Mouse (Mus musculus): ENCODE measurements at regions not wholly inside any gene's neighbourhood (a gene's known extent, or its start where the extent isn't known, plus 50 kb on each side); places are given as distances from the start of the nearest gene placed in this dataset.

DNA sequence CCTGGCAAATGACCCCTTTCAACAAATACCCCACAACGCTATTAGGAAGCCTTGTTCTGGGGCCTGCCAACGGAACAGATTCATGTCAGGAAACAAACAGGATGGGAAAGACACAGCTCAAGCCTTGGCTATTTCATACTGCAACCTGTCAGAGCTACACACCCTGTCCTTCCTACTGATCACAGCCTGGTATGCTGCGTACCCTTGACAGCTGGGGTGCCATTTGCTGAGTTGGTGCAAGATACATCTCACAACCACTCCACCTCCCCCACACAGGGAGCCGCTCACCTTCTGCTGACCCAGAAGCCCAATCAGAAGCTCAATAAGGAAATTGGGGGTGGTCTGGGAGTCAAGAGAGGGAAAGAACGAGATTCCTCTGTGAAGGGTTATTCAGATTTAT lies 350.7 kb upstream of the Gm10131 start:
- in situ Hi-C loops (cut with MseI, MboI), result no loop called here

DNA sequence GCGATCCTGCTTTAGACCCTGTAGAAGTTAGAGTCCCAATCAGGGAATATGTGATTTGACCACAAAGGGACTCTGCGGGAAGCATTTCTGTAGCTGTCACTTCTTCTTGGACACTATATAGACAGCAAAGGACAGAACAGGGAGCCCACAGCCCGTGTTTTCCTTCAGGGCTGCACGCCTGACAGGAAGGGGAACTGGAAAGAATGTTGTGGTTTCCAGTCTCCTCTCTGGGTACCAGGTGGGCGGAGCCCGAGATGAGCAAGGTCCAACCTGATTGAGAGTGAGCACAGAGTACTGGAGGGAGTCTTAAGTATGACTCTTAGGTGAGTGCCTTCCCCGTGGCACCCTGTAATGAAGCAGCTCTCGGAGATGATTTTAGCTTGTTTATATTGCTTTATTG lies 346.8 kb upstream of the Gm10131 start:
- in situ Hi-C loops (cut with MseI, MboI), result no loop called here

DNA sequence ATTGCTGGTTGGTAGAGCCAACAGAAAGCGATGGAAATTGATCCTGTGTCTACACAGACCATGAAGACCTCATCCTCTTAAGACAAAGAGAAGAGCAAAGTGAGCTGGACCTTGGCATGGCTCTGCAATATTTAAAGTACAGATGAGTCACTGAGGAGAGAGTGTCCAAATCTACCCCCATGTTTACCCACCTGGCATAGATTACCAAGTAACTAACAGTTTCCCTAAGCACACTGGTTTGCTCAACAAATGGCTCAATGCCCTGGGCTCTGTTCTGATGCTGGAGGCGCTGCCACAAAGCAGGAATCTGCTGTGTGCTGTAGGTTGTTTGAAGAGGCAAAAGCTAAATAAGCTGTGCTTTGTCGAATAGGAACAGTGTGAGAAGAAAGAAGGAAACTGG lies 345.0 kb upstream of the Gm10131 start:
- in situ Hi-C loops (cut with MseI, MboI), result no loop called here

DNA sequence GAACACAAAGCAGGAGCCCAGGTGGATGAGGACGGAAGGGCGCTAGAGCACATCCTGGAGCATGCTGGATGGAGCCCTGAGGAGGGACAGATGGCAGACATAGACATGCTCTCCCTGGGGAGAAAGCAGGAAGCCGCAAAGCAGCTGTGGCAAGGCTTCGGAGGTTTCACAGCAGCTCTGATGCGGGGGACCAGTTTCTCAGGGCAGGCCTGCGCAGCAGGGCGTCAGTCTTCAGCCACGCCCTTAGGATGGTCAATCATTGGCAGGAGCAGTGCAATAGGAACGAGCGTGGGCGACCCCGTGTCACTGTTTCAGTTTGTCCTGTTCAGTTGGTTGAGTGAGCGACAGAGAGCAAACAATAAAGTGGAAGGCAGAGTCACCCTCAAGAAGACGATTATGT lies 343.8 kb upstream of the Gm10131 start:
- in situ Hi-C loops (cut with MseI, MboI), result no loop called here

DNA sequence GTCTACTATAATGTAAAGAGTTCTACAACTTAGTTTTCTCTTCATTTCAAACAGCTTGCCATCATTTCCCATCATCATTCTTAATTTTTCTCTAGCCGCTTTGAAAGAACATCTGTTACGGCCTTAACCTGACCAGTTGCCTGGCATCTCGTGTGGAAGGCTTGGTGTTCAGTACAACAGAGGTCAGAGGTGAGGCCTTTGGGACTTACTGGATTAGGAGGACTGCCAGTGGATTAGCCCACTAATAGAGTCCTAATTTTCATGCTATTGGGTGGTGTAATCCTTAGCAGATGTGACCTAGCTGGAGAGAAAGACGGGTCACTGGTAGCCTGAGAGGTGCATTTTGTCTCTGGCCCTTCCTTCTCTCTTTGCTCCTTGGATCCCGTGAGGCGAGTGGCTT lies 341.3 kb upstream of the Gm10131 start:
- in situ Hi-C loops (cut with MseI, MboI), result no loop called here

DNA sequence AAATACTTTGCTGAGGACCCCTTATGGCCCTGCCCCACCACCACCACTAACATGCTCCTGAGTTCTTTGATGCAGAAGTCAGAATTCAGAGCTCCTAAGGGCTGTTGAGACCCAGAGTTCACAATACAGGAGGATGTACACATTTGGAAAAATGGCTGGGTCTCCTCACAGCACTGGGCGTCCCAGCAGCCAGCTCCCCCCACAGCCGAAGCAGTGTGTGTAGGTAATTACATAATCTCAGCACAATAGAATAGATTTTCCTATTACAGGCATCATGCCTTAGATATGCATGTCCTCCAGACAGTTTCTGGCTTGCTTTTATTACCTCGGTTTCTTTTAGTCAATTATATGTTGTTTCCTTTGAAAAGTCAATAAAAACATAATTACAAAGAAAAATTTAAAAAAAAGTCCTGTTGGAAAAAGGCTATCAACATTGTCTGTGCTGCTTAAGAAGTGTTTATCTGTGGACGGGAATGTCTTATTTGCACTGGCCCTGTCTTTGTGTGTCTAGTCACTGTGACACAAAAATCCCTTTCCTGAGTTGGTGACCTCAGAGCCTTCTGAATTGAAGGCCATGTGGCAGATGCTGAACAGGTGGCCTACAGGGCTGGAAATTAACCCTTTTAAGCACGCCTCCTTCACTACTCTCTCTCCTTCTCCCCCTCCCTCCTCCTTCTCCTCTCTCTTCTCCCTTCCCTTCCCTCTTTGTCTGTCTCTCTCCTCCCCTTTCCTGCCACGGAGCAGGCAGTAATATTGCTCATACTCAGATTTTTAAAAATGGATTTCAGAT lies 339.9 kb upstream of the Gm10131 start:
- in situ Hi-C loops (cut with MseI, MboI), result no loop called here

DNA sequence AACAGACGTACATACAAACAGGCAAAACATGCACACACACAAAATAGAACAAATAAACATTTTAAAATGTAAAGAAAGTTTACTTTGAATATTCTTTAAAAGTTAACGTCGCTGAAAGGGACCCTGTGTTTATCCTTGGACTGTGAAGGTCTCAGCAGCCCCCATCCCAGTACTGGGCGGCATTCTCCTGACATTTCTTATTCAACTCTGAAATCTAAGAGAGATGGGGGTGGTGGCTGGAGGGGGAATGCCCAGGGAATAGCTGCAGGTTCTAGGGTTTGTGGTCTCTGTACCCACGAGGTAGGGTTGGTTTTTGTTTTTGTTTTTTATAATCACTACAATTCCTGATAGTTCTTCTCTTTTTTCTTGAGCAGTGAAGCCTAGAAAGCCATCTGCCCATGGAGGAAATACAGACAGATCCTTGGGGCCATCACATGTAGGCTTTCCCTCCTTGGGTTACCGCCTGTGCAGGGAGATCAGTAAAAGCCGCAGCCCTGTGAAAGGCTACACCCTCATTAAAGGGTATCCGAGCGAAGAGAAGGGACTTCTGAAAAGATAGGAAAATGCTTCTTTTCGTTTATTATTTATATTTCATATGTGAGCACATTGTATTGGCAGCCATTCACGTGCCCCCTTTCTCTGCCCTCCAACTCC lies 338.0 kb upstream of the Gm10131 start:
- in situ Hi-C loops (cut with MseI, MboI), result no loop called here

DNA sequence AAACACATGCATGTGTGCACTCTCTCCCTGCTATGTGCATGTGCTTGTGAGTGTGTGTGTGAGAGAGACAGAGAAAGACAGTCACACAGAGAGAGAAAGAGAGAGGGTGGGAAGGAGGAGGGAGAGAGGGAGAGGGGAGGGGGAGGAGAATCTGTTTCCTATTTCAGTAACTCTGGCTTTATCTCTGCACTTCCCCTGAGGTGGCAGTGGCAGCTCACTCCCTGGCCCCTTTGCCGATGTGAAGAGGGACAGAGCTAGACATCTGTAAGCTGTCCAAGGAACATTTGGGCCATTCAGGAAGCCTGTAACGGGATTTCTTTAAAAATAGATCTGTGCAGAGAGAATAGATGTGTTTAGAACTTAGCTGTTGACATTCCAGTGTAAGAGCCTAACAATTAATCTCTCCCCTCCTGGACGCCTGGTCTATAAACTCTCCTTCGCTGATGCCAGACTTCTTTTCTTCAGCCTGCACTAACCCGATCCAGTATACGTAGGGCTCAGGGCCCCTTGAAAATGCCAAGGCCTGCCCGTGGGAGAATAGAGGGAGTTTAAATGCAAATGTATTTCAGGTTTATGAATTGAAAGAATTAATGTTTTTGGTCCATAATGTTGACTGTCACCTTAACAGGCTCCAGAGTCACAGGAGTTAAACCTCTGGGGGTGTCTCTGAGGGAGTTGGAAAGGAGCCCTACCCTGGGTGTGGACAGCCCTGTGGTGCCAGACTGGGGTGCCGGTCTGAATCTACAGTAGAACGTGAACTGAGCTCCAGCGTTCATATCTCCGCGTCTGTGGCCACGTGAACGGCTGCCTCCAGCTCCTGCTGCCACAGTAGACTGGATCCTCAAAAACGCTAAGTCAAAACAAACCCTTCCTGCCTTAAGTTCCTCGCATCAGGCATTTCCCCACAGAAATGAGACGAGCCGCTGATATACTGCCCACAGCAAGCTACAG lies 336.6 kb upstream of the Gm10131 start:
- in situ Hi-C loops (cut with MseI, MboI), result no loop called here

DNA sequence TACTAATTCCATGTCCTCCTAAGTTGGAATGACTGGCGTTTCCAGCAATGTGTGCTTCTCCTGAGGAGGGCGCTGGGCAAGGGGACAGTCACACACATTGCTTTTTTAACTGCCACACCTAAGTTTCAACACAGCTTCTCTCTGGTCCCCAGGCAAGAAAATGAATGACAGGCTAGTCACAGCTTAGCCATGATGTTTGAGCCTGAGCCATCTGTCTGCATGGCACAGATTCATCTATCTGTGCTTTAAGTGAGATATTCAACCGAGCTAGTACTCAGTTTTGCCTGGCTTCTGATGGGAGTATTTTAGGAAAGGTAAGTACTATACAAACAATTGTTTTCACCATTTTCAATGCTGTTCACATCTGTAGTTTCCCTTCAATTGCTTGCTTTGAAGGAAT lies 331.2 kb upstream of the Gm10131 start:
- in situ Hi-C loops (cut with MseI, MboI), result no loop called here

DNA sequence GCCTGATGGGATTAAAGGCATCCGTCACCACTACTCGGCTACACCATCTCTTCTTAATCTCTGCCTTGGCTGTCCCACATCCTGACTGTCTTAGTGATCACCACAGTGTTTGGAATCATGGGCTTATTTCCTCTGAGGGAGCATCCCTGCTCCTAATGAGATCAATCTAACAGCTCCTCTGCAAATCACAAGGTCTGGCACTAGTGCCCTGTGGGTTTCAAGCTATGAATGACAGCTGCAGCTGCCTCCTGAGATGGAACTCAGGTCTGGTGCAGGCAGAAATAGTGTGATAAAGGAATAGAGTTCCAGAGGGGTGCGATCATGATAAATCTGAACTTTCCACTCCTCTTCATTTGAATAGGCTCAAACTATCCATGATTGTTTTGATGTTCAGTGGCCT lies 330.2 kb upstream of the Gm10131 start:
- in situ Hi-C loops (cut with MseI, MboI), result no loop called here

DNA sequence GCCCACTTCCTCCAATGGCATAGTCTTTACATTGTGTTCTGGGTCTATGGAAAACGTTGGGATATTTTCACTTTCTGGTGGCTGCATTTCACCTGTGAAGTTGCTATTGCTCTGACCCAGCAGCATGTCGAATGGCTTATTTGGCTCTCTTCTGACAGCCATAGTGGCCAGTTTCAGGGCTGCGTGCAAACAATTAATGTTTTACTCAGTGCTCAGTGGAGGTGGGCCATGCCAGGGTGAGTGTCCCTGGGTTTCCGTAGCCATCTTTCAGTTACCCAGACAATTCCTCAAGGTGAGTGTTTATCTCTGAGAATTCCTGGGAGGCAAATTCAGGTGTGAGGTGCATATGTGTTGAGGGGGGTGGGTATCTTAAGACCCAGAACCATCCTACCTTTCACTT lies 329.2 kb upstream of the Gm10131 start:
- in situ Hi-C loops (cut with MseI, MboI), result no loop called here

DNA sequence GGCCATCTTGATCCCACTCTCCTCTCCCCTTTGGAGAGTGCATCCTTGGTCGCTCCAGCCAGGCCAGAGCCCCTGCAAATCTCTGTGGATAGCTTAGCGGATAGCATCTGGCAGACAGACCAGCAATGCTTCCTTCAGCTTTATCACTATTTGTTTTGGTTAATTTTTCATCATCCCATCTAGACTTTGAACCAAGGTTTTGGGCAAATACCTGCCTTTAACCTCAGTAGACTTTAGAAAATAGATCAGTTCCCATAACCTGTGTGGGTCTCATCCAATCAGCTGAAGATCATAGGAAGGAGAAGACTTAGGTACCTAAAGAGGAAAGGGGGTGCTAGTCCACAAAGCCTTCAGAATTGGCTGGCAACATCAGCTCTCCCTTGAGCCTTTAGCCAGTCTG lies 327.2 kb upstream of the Gm10131 start:
- in situ Hi-C loops (cut with MseI, MboI), result no loop called here

DNA sequence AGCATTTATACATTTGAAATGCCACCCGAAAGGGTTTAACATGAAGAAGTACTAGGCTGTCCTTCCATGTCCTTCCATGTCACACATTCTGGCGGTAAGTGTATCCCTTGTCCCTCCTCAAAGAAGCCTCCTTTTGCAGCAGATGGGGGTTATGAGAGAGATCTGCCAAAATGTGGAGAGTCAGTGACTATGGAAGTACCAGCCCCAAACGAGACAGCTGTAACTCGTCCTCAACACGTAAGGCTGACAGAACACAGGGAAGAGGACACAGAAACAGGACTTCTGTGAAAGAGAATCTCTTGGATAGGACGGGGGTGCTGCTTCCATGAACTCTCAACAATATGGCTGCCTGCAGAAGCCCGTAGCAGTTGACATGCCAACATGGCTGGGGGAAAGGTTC lies 320.4 kb upstream of the Gm10131 start:
- in situ Hi-C loops (cut with MseI, MboI), result no loop called here

DNA sequence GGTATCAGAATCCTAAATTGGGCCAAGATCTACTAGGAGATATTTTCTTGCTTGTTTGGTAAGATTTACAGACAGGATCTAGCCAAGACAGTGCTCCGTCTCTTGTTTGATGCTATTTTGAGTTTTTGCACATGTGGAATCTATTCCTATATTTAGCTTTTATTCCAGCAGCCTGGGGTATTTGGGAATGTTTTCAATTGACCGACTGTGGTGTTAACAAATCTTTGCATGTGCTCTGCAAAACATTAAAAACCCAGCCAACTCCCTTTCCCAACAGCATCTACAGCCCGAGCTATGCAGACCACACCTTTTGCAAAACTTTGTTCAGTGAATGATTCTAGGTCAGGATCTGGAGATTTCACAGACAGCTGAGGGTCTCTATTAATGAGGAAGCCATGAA lies 317.7 kb upstream of the Gm10131 start:
- in situ Hi-C loops (cut with MseI, MboI), result no loop called here

DNA sequence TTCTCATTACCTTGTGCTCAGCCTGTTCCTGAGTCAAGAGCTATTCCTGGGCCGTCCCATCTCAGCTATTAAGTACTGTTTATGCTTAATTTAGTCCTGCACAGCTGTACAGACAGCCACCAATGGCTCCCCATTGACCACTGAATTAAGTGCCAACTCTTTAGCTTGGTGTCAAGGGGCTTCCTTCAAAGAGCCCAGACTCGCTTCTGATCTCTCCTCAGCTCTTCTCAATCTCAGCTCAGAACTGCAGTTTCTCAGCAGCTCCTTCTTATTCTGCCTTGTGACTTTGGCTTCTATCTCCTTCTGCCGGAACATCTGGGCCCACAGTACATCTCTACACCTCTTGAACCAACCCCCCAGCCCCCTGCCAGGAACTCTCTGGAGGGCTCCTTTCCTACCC lies 290.0 kb upstream of the Gm10131 start:
- in situ Hi-C loops (cut with MseI, MboI), result no loop called here

DNA sequence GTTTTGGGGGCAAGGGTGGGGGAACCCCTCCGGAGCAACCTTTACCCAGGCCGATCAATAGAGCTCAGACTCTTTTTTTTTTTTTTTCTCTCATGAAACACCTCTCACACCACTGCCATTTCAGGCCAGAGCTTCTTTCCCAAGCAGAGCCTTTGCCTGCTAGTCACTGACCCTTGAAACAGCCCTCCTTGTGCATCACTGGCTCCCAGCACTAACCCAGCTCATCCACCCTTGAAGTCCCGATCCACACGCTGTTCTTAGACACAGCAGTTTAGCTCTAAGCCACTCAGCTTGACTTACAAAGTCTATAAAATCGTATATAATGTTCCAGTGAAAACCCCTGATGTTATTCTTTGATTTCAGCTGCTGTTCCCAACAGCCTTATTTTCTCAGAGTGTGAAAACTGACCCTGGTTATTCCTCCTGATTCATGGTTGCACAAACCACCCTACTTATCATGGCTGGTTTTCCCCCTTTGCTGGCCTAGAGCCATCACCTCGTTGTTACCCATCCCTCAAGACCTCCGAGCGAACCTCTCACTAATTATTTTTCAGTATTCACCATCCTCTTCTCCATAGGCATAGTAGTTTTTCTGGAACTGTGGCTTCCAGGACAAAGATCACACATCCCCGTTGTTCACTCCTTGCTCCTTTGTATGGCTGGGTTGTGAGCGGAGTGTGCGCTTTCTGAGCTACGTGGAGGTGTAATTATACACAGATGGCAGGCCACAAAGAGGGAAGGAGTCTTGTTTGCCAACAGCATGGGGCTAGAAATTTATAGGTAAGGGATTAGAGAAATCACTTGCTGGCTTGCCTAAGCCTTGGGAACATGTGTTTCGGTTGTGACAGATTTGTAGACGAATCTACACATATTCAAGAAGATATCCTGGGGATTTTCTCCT lies 287.6 kb upstream of the Gm10131 start:
- in situ Hi-C loops (cut with MseI, MboI), result no loop called here

DNA sequence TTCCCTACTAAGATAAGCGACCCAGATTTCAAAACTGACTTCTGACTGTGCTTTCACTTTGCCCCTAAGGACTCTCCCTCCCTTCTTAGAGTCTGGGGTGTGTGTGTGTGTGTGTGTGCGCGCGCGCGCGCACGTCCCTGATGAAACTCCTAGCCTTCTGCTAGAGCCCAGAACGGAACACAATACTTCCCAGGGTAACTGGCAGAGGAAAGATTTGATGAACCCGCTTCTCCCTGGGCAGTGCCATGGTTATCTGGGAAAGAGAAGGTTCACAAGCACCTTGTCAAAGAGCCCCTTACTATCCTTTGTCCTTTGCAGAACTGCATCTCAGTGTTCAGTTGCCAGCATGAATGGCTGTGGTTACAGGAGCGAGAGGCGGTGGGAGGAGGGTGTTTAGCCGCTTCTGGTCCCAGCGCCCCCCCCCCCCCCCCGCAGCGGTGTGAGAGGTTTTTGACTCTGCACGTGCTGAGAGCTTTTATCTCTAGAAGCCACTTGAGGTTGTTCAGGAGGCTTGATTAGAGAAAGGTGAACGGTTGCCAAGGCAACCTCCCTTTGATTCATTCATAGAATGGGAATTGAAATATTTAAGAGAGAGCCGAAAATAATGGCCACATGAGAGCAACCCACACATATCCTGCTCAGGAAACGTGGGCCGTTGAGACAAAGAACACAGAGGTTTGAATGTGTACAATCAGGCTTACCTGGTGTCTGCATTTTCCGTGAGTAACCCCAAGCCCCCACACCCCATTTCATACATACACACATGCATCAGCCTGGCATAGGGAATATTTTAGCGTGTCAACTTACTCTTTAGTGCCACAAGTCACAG lies 286.3 kb upstream of the Gm10131 start:
- in situ Hi-C loops (cut with MseI, MboI), result no loop called here

DNA sequence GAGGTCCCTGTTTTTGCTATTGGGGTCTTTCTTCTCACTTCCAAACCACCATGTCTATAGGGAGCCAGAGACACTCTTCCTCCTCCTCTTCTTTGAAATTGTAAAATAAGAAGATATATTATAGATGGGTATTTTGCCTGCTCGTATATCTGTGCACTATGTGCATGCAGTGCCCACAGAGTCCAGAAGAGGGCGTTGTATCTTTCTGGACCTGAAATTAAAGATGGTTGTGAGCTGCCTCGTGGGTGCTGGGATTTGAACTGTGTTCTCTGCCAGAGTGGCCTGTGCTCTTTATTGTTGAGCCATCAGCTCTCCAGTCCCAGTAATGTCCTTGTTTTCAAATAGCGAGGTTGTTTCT lies 285.7 kb upstream of the Gm10131 start:
- in situ Hi-C loops (cut with MseI, MboI), result no loop called here

DNA sequence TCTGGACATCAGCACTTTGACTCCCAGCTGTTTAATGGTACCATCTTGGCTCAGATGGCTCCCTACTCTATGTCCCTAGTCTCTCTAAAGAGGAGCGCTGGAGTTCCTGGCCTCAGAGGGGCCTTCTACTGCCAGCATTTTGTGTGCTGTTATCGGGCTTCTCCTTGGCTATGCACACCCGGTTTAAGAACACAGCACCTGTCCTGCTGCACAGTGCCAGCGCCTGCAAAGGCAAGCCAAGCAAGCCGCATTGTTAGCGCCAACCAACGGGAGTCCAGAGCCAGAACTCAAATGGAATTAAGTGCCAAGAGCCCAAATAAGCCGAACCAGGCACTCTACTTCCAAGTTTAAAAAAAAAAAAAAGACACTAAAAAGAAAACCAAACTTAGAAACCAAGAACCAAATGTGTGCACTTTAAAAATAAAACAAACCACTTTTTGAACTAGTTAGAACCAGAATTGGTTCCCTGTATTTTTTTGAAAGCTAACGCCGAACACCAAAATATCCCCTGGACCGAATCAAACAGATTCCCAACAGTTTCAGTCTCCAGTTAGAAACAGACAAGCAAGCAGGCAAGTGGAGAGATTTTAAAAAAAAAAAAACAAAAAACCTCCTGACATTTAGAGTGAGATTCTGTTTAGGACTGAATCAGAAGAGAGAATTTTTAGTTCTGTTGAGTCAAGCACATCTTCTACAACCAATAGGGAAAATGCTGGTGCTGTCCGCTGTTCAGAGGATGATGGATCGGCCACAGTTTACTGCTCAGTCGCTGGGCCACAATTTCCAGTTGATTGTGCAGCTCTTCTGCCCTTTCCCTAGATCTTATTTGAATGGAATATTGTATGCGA lies 281.7 kb upstream of the Gm10131 start:
- in situ Hi-C loops (cut with MseI, MboI), result no loop called here

All from mouse trophoblast stem cell (cell line).